Mouse (Mus musculus): ENCODE results near the gene Dpf3. TPM values are rescaled to one million over a fixed set of nuclear protein-coding genes. Genes with fewer than 3 reads are reported as not detected.

Gene Dpf3
- polyA plus RNA-seq, 1 experiment = 42.6 TPM

DNA sequence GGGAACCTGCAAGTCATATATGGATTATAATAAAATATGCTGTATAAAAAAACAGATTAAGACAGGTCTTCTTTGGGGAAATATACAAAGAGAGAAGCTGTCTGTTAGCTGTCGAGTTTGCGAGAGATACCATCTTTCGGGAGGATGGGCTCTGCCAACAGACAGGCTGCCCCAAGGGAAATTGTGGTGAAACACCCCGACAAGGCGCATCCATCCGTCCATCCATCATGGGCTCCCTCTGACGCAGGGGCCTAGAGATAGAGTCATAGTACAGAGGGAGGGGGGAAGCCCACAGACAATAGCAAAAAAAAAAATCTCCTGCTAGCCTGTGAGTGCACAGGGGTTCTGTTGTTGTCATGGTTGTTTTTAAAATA, 149.8 kb downstream of the Dpf3 start:
- DNase-seq = no peak
- WGBS = 72% methylated on average over 7 of the region's 7 CpGs
- TF ChIP-seq CTCF (IDR thresholded peaks at IDR 0.05; ENCODE audit: borderline replicate concordance, insufficient read depth, low read depth, low read length) = no peak
- no peak for TF ChIP-seq POLR2A (IDR thresholded peaks at IDR 0.05; ENCODE audit: borderline replicate concordance, insufficient read depth, low read length)
- no peak overlapping the region for H3K4me3 ChIP-seq (replicated peaks; ENCODE audit: insufficient read depth, low read depth, low read length)
- peaks cover 37% of the 10 kb centered on the region for H3K4me1 ChIP-seq (ENCODE audit: control insufficient read depth, insufficient read depth, low read length)
- peak overlapping the region; percentile 70; the same call in 1 of the 2 replicates for H3K27ac ChIP-seq (ENCODE audit: insufficient read depth, low read length)
- no peaks in the 10 kb centered on the region for H3K27me3 ChIP-seq (ENCODE audit: control insufficient read depth, insufficient read depth, low read length)

DNA sequence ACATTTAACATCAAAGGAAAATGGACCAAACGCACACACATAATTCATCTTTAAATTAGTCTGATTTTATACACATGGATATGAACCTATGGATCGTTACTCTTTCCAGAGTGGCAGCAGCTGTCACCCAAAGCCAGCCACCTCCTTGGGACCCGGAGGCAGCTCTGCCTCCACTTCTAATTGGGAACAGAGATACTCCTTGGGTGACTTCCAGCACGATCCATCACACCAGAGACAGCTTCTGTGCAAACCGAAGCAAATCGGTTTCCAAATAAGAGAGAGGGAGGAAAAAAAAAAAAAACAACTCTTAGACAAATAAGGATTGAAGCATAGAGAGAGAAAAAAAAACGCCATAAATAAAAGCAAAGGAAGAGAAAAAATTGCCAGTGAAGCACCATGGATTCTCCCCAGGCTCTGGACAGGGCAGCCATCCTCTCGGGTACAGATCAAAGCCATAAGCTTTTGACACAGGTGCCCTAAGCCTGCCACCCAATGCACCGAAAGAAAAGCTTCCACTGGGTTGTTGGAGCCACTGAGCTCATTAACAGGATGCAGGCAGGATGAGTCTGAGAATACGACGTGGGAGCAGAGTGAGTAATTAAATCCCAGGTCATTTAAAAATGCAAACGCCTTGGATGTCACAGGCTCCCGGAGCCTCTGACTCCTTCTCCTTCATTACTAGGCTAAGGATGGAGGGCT, 150.3 kb downstream of the Dpf3 start:
- peak overlapping the region; percentile 70 for H3K27ac ChIP-seq (ENCODE audit: insufficient read depth, low read length)
- no peak for TF ChIP-seq POLR2A (IDR thresholded peaks at IDR 0.05; ENCODE audit: borderline replicate concordance, insufficient read depth, low read length)
- TF ChIP-seq CTCF (IDR thresholded peaks at IDR 0.05; ENCODE audit: borderline replicate concordance, insufficient read depth, low read depth, low read length) = no peak
- H3K27me3 ChIP-seq (ENCODE audit: control insufficient read depth, insufficient read depth, low read length) = no peaks in the 10 kb centered on the region
- peak in 1 of 2 experiments; percentile 58 for DNase-seq
- 20% methylated on average over 13 of the region's 13 CpGs for WGBS
- no peak overlapping the region for H3K4me3 ChIP-seq (replicated peaks; ENCODE audit: insufficient read depth, low read depth, low read length)
- H3K4me1 ChIP-seq (ENCODE audit: control insufficient read depth, insufficient read depth, low read length) = peaks cover 32% of the 10 kb centered on the region

DNA sequence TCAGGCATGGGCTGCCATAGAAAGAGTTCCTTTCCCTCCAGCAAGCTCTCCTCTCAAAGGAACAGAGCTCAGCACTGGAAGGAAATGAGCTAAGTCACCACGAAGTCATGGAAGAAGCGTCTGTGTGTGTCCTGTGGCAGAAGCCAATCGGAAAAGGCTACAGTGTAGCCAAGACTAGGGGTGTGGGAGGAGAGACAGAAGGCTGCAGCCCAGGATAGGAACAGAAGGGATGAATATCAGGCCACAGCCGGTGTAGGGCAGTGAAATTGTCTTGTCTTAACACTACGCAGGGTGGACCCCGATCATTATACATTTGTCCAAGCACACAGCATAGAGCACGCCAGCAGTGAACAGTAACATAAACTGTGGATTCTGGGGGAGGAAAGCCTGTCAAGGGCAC, 157.5 kb downstream of the Dpf3 start:
- no peak overlapping the region for H3K27ac ChIP-seq (ENCODE audit: insufficient read depth, low read length)
- 19% methylated on average over 7 of the region's 7 CpGs for WGBS
- DNase-seq = peak in 1 of 2 experiments; percentile 56
- peaks cover 27% of the 10 kb centered on the region for H3K4me1 ChIP-seq (ENCODE audit: control insufficient read depth, insufficient read depth, low read length)
- H3K27me3 ChIP-seq (ENCODE audit: control insufficient read depth, insufficient read depth, low read length) = no peaks in the 10 kb centered on the region
- no peak overlapping the region for H3K4me3 ChIP-seq (replicated peaks; ENCODE audit: insufficient read depth, low read depth, low read length)
- no peak for TF ChIP-seq POLR2A (IDR thresholded peaks at IDR 0.05; ENCODE audit: borderline replicate concordance, insufficient read depth, low read length)
- TF ChIP-seq CTCF (IDR thresholded peaks at IDR 0.05; ENCODE audit: borderline replicate concordance, insufficient read depth, low read depth, low read length) = no peak

DNA sequence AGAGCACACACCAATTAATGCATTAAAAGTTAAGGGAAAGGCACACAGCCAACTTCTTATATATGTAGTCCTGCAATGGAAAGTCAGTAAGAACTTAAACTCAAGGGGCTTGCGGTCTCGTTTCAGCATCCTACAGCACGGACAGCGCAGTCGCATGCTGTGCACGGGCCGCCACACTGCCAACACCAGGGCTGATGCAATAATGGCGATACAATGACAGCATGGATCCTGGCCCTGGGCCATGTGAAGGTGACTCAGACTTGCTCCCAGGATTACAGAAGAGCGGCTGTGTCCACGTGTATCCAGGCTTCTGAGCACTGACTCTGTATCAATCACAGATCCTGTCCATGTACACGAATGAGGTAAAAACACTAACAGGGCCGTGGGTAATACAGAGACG, 158.6 kb downstream of the Dpf3 start:
- Histone ChIP-seq H3K27me3 (ENCODE audit: control insufficient read depth, insufficient read depth, low read length) (no peaks in the 10 kb centered on the region), H3K4me1 (ENCODE audit: control insufficient read depth, insufficient read depth, low read length) (peaks cover 27% of the 10 kb centered on the region), H3K27ac (ENCODE audit: insufficient read depth, low read length) (no peak overlapping the region; the same call in 1 of the 2 replicates), H3K4me3 (replicated peaks; ENCODE audit: insufficient read depth, low read depth, low read length) (no peak overlapping the region)
- 34% methylated on average over 13 of the region's 13 CpGs for WGBS
- DNase-seq = peak; percentile 81 to 85
- TF ChIP-seq POLR2A (IDR thresholded peaks at IDR 0.05; ENCODE audit: borderline replicate concordance, insufficient read depth, low read length) = no peak
- no peak for TF ChIP-seq CTCF (IDR thresholded peaks at IDR 0.05; ENCODE audit: borderline replicate concordance, insufficient read depth, low read depth, low read length)

DNA sequence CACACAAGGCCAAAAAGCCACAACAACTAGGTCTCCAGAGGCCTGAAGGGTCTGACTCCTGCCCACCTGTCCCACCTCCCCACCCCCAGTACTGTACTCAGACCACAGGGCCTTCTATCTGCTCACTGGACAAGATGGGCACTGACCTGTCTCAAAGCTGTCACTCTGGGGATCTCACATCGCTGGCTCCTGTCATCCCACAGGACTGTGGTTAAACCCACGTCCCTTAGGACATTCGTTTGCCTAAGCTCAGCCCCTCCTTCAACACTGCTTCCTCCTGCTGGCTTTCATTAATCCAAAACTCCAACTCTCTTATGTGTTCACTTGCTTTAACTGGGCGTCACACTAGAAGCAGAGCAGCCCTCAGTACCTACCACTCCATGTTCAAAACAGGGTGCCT, 159.0 kb downstream of the Dpf3 start:
- WGBS = 48% methylated on average over 4 of the region's 4 CpGs
- no peak for DNase-seq
- H3K4me1 ChIP-seq (ENCODE audit: control insufficient read depth, insufficient read depth, low read length) = peaks cover 24% of the 10 kb centered on the region
- H3K27me3 ChIP-seq (ENCODE audit: control insufficient read depth, insufficient read depth, low read length) = no peaks in the 10 kb centered on the region
- no peak overlapping the region for H3K4me3 ChIP-seq (replicated peaks; ENCODE audit: insufficient read depth, low read depth, low read length)
- H3K27ac ChIP-seq (ENCODE audit: insufficient read depth, low read length) = no peak overlapping the region
- TF ChIP-seq POLR2A (IDR thresholded peaks at IDR 0.05; ENCODE audit: borderline replicate concordance, insufficient read depth, low read length) = no peak
- no peak for TF ChIP-seq CTCF (IDR thresholded peaks at IDR 0.05; ENCODE audit: borderline replicate concordance, insufficient read depth, low read depth, low read length)

DNA sequence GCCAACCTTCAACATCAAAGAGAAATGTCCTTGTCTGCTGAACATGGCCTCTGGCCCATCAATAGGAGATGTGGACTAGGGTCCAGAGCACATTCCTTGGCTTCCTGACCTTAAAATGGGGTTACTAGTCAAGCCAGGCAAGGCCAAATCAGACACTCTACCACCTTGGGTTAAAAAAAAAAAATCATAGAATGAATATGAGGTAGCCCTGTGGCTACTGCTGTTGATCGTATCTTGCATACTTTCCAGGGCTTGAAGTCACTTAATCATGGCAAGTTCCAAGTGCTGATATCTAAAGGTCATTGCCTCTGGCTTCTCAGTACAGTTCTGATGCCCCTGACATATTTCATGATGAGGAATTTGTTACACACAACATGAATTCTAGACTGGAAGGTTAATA, 160.1 kb downstream of the Dpf3 start:
- peaks cover 22% of the 10 kb centered on the region for H3K4me1 ChIP-seq (ENCODE audit: control insufficient read depth, insufficient read depth, low read length)
- no peak for DNase-seq
- H3K4me3 ChIP-seq (replicated peaks; ENCODE audit: insufficient read depth, low read depth, low read length) = no peak overlapping the region
- H3K27me3 ChIP-seq (ENCODE audit: control insufficient read depth, insufficient read depth, low read length) = no peaks in the 10 kb centered on the region
- no peak overlapping the region for H3K27ac ChIP-seq (ENCODE audit: insufficient read depth, low read length)
- 98% methylated on average over 1 of the region's 1 CpGs for WGBS
- TF ChIP-seq POLR2A (IDR thresholded peaks at IDR 0.05; ENCODE audit: borderline replicate concordance, insufficient read depth, low read length) (no peak), CTCF (IDR thresholded peaks at IDR 0.05; ENCODE audit: borderline replicate concordance, insufficient read depth, low read depth, low read length) (no peak)

DNA sequence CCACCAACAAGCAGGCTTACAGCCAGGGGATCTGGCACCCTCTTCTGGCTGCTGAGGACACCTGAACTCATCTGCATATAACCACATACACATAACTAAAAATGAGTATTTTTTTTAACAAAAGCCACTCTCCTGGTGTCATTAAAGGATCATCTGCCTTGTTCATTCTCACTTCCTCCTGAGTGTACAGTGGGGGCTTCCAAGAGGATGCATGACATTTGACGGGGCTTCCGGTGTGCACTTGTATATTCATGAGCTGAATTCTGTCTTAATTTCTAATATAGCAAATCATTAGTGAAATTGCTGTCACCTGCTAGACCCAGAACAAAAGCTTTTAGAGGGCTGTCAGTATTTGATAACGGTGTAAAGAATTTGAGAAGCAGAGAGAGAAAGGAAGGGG, 166.8 kb downstream of the Dpf3 start:
- H3K27ac ChIP-seq (ENCODE audit: insufficient read depth, low read length) = no peak overlapping the region
- no peak overlapping the region for H3K4me3 ChIP-seq (replicated peaks; ENCODE audit: insufficient read depth, low read depth, low read length)
- WGBS = 93% methylated on average over 3 of the region's 3 CpGs
- peaks cover 17% of the 10 kb centered on the region for H3K4me1 ChIP-seq (ENCODE audit: control insufficient read depth, insufficient read depth, low read length)
- no peaks in the 10 kb centered on the region for H3K27me3 ChIP-seq (ENCODE audit: control insufficient read depth, insufficient read depth, low read length)
- TF ChIP-seq POLR2A (IDR thresholded peaks at IDR 0.05; ENCODE audit: borderline replicate concordance, insufficient read depth, low read length) (no peak), CTCF (IDR thresholded peaks at IDR 0.05; ENCODE audit: borderline replicate concordance, insufficient read depth, low read depth, low read length) (no peak)
- DNase-seq = no peak

Measured in cerebellum, adult 2 months (tissue).